Mouse (Mus musculus) left cerebral cortex, postnatal 36 days (tissue): ENCODE data around the gene Slc9a3r2. TPM values are rescaled to one million over a fixed set of nuclear protein-coding genes. Genes with fewer than 3 reads are reported as not detected.
"Not testable (repeated sequence)": the region's sequence is repeated elsewhere in the genome, so short reads cannot be mapped to it uniquely, and the experiment has no call there.

Experiments used
- DNase-seq, 2 experiments: peaks; one replicate each; pipeline ENCODE4 v3.0.0; 2021 to 2022; ENCODE audit warnings: low spot score in 2 of 2, mixed read lengths in 1 of 2
- intact Hi-C: fragments of 180-260 bp; cut with DNase I; formaldehyde crosslinking; loops from one replicate; pipeline ENCODE4 v1.15.1; 2025
- total RNA-seq, 2 experiments: library from RNA; stranded (reverse); gene quantifications; 2 replicates each; pipeline ENCODE4 v1.2.3; 2021

Gene Slc9a3r2
- total RNA-seq, 2 experiments from 2014 or later: 51.0 to 51.2 TPM

DNA sequence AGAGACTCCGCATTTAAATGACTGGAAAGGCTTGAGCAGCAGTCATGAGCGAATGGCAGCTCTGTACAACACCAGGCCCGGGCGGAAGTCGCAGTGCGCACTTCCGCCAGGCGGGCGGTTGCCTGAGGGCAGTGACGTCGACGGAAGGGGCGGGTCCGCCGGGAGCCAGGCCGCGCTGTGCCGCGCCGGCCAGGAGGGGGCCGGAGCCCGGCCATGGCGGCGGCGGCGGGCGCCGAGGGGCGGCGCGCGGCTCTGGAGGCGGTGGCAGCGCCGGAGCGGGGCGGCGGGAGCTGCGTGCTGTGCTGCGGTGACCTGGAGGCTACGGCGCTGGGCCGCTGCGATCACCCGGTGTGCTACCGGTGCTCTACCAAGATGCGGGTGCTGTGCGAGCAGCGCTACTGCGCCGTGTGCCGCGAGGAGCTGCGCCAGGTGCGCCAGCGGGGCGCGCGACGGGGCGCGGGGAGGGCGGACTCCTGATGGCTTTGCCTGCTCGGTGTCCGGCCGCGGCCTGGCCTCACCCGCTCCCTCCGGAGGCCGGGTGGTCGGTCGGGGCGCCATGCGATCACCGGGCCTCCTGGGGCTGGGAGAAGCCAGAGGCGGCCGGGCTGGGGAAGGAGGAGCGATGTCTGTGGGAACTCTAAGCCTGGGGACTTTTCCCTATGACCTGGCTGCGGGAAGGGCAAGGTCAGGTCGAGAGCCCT, 19.6 kb upstream of the Slc9a3r2 start, which contains the start of gene Zfp598:
TSS of gene Zfp598 (plus strand) at position 143 of the 701 bp plus-strand sequence.
- peak; percentile 94 to 97 for DNase-seq
- intact Hi-C loops: loop anchor here (5.0 kb wide), 2 partner anchors 37 to 122 kb away; partner anchors contain the start of genes Nthl1, Pkd1 and Tsc2

- intact Hi-C loops: loop anchor here (5.0 kb wide), 2 partner anchors 37 to 122 kb away; partner anchors contain the start of genes Nthl1, Pkd1 and Tsc2
- not testable (repeated sequence) for DNase-seq
These were observed 19.1 kb upstream of the Slc9a3r2 start for GRCm38 (mm10) chr17:24669214-24669544.

- no peak for DNase-seq
- intact Hi-C loops: loop anchor here (5.0 kb wide), 2 partner anchors 35 to 120 kb away; partner anchors contain the start of genes Nthl1, Pkd1 and Tsc2
These were observed 17.3 kb upstream of the Slc9a3r2 start for GRCm38 (mm10) chr17:24667416-24667815.

GRCm38 (mm10) chr17:24667011-24667410, 16.9 kb upstream of the Slc9a3r2 start:
- intact Hi-C loops: loop anchor here (5.0 kb wide), 2 partner anchors 35 to 120 kb away; partner anchors contain the start of genes Nthl1, Pkd1 and Tsc2
- DNase-seq: not testable (repeated sequence)

DNA sequence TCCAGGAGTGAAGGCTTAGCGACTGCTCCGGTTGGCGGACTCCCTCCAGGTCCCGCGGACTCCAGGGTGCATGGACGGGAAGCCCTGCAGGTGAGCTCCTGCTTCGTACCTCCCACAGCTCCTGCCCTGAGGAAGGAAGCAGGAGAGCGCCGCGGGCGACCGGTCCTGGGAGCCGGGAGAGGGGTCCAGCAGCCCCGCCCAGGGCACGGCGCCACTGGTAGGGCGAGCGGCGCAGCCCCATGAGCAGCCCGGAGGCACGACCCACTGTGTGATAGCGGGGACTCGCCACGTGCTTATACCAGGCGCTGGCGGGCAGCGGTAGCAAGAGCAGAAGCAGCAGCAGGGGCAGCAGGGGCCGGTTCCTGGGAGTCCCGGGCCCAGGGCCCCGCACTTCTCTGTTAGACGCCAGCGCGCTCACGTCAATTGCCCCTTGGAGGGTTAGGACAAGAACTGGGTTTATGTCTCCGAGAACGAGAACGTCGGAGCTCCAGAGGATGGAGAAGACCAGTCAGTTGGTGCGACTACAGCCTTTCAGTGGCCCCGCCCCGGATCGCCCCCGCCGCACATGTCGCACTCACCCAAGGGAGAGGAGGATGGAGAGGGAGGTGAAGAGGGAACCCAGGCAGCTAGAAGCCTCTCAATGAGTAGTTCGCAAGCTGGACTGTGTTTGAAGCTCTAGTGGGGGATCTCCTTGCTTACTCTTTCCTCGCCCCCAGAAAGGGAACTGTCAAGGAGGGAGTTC, 8.1 kb upstream of the Slc9a3r2 start, which contains the start of gene Npw:
TSS of gene Npw (minus strand) at position 441 of the 742 bp plus-strand sequence.
- DNase-seq: no peak
- intact Hi-C loops: no loop called here

GRCm38 (mm10) chr17:24654969-24655368, 4.8 kb upstream of the Slc9a3r2 start:
- intact Hi-C loops: loop anchor here (5.0 kb wide), 1 partner anchor 118 kb away; no protein-coding TSS in a partner anchor
- no peak for DNase-seq

GRCm38 (mm10) chr17:24653967-24654710, 4.0 kb upstream of the Slc9a3r2 start:
- intact Hi-C loops: loop anchor here (2.0 to 5.0 kb wide), 2 partner anchors 21 to 117 kb away; partner anchors contain the start of genes Nthl1 and Tsc2
- no peak for DNase-seq

DNA sequence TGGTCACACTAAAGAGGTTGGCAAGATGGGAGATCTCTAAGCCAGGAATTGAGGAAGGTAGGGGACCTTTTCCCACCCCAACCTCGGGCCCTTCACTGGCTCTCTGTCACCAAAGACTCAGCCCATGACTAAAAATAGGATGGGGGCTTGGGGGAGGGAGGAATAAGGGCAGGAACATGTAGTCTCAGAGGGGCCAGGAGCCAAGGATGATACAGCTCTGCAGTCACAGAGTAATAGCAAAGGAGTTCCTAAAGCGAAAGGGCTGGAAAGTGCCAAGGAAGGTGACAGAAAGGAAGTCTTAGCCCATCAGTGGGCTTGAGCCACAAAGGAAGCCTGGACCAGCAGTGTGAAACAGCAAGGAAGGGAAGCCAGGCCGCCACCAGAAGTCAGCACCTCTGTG, 1.7 kb upstream of the Slc9a3r2 start:
- intact Hi-C loops: loop anchor here (2.0 to 5.0 kb wide), 2 partner anchors 19 to 115 kb away; partner anchors contain the start of genes Nthl1 and Tsc2
- no peak for DNase-seq

- intact Hi-C loops: loop anchor here (5.0 kb wide), 1 partner anchor 113 kb away; no protein-coding TSS in a partner anchor
These were observed 639 bp upstream of the Slc9a3r2 start for GRCm38 (mm10) chr17:24650766-24651165.

DNA sequence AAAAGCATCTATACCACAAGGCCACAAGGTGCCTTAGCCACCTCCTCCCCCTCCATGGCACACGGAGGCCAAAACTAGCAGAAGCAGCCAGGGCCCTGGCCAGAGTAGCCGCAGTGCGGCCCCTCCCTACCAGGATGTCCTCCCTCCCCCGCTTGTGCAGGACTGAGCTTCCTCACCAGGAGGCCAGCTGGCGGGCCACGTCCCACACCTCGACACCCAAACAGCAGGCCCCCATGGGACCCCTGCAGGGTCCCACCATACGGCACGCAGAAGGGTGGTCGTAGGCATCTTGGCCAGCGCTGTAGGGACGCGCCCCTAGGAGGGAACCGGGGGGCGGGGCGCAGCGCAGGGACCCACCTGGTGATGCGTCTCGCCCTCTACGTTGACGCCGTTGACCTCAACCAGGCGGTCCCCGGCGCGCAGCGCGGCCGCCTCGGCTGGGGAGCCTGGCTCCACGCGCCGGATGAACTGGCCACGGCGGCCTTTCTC, 502 bp downstream of the Slc9a3r2 start:
- intact Hi-C loops: loop anchor here (5.0 kb wide), 1 partner anchor 112 kb away; no protein-coding TSS in a partner anchor
- peak in 1 of 2 experiments; percentile 49 for DNase-seq

More at GRCm38 (mm10) chr17:24650766-24651165, 639 bp upstream of the Slc9a3r2 start:
- DNase-seq: no peak

- no peak for DNase-seq
- intact Hi-C loops: no loop called here
These were observed 1.3 kb downstream of the Slc9a3r2 start for GRCm38 (mm10) chr17:24648731-24649377.

DNA sequence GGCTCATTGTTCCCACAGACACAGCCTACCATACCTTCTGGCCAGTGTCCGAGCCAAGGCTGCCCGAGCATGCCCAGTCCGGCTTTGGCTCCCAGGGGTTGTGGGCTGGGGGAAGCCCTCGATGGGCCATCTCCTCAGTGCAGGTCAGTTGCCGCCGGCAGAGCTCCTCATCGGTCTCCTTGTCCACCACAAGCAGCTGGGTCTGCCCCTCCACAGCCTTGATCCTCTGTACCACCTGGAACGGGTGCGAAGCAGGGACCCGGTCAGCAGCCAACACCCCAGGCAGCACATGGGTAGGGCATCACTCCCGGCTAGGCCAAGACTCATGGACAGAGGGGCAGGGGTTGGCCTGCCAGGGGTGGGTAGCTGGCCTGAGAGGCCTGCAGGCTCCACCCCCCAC, 2.6 kb downstream of the Slc9a3r2 start:
- intact Hi-C loops: no loop called here
- DNase-seq: no peak

DNA sequence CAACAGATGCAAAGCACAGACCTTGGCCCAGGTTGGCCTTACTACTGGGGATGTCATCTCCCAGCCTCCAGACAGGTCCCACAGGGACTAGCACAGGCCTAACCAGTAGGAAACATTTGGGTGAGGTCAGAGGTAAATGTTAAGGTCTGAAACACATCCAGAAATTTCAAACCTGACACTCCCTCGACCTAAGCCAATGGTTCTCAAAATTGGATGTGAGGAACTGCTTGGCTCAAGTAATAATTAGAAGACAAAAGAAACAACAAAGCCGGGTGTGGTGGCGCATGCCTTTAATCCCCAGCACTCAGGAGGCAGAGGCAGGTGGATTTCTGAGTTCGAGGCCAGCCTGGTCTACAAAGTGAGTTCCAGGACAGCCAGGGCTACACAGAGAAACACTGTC, 3.7 kb downstream of the Slc9a3r2 start:
- intact Hi-C loops: no loop called here
- DNase-seq: no peak

DNA sequence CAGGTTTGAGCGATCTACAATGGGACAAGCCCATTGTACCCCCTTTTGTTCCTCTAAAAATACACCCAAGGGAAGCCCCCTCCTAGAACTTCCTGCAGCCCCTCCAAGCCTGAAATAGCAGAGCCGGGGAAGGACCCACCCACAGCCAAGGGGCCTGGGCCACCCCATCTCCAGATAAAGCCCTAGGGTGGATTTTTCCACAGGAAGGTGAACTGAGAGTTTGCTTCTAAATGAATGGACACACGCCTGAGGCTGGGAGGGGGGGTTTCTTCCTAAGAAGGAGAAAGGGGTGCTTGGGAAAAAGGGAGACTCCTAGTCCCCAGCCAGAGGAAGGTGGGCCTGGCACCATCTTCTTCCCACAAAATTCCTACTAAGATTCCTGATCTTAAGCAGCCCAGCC, 4.2 kb downstream of the Slc9a3r2 start:
- intact Hi-C loops: no loop called here

DNA sequence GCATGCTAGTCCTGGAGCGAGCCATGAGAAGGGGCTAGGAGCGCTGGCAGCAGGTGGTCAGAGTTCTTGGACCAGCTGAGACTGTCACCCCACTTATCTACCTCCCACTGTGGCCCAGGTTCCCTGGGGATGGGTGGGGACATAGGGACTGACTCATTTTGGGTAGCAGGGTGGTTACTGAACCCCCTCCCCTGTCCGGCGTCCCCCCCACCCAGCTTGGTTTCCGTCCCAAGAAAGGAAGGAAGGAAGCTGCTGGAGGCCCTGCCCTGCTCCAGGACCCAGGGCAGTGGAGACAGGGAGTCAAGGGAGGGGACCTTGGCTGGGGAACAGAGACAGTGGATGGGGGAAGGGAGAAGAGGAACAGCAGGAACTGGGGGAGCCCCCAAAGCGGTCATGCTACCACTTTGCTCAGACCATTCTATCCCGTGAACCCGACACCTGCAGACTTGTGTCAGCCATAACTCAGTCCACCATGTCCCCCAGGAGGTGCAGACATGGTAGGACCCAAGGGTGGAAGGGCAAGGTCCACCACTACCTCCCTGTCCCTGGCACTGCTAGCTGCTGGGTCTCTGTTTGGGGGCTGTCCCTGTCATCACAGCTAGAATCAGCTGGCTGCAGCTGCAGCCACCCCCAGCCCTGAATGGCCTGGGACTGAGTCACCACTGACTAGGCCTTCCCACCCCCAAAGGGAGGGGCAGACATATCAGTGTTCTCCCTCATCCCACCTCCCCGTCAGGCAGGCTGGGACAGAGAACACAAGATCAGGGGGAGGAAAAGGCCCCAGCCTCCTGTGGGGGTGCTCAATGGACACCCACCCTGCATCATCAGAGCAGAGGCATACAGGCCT, 5.0 kb downstream of the Slc9a3r2 start:
- DNase-seq: no peak
- intact Hi-C loops: no loop called here

More for the DNA sequence above, 4.2 kb downstream of the Slc9a3r2 start:
- DNase-seq: no peak

DNA sequence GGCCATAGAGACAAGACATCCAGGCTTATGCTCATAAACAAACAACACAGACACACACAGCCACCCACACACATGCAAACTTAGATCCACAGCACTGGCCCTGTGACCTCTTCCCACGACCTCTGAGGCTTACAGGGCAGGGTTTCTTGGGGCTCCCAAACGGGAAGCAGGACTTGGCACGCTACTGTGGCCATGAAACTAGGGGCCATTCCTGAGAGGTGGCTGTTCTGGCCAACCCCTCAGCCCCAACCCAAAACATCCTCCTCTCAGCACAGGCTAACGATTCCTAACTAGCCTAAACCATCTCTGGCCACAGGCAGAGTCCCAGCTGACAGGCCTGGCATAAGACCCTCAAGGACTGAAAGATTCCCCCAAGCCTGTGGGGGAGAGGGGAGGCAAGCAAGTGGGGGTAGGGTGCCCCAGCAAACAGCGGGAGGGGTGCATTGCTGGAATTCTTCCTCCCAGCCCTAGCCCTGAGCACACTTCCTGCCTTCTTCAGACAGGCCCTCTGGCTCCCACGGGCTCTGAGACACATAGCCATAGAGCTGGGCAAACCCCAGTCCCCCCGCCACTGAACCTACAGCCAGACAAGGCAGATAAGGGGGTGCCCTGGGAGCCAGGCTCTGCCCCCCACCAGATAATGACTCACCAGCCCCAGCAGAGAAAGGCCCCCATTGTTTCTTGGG, 6.0 kb downstream of the Slc9a3r2 start:
- no peak for DNase-seq
- intact Hi-C loops: no loop called here

DNA sequence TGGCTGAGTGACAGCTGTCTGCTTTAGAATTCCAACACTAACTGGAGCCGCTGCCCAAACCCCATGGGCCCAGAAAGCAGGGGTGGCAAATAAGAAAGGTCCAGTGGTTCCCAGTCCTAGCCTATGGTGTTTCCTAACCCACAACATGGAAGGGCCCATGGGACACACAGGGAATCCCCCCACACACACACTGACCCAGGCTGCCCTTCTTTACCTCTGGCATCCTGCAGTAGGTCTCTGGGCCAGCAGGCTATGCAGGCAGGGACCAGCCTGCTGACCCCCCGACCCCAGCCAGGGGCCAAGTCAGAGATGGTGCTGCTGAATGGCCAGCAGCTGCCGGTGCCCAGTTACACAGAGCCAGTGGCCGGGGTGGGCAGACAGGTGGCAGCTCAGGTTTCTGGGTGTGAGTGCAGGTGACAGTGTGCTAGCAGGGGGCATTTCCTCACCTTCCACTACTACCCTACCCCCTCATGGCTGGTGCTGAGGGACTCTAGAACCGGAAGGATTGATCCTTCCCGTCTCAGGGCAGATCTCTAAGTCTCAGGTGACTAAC, 7.3 kb downstream of the Slc9a3r2 start:
- DNase-seq: no peak
- intact Hi-C loops: no loop called here
